ENCODE assay signal across 15 mouse cellular contexts in the genomic region with DNA sequence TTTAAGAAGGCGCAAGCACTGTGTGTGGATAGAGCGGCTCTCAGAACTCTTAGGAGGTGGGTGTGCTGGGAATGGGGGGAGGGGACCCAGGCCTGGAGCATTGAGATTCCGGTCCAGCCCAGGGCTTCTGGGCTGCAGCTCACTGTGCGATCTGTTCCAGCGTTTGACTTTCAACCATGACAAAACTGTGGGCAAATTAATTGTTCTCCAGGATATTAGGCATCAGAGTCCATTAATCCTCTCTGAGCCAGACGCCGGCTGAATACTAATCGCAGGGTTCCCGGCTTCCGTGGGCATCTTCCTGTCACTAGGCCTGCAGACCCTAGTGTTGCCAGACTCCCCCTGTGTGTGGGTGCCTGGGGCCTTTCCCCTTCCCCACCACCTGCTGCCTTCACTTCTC.
DNase-seq lines count a peak whose midpoint lies in the region; ATAC-seq and TF ChIP-seq lines count a peak whose summit lies in the region.
"Had no signal": no experiment of that assay in that cellular context is flagged by ENCODE, and none has a peak within 500 bp of the region (broad histone marks: within the 10 kb centered on the region; RNA-seq: fewer than 3 reads in every experiment).

No protein-coding gene starts in this region.

- H3K27ac ChIP-seq in cerebellum, adult 2 months (ENCODE audit: insufficient read depth, low read length), result no peak overlapping the region
- H3K27ac ChIP-seq in embryonic facial prominence, embryonic 14.5 days (replicated peaks; ENCODE audit: low read depth, low read length), result no peak overlapping the region
- H3K27ac ChIP-seq in hindbrain, embryonic 13.5 days, result peak overlapping the region; percentile 91
- H3K27ac ChIP-seq in midbrain, embryonic 16.5 days (ENCODE audit: low read length), result peak overlapping the region; percentile 74
- no peak overlapping the region for H3K27ac ChIP-seq in kidney, embryonic 15.5 days

- H3K4me2 ChIP-seq in embryonic facial prominence, embryonic 14.5 days (ENCODE audit: low read depth, low read length), result no peak overlapping the region
- H3K4me2 ChIP-seq in hindbrain, embryonic 13.5 days, result peak overlapping the region; percentile 4; the same call in 1 of the 2 replicates
- no peak overlapping the region; the same call in 1 of the 2 replicates for H3K4me2 ChIP-seq in midbrain, embryonic 16.5 days (ENCODE audit: low read length)
- H3K4me2 ChIP-seq in kidney, embryonic 15.5 days, result no peak overlapping the region
- H3K4me2 ChIP-seq: lung, embryonic 14.5 days had no signal

- no peaks in the 10 kb centered on the region for H3K4me1 ChIP-seq in cerebellum, adult 2 months (ENCODE audit: control insufficient read depth, insufficient read depth, low read length)
- H3K4me1 ChIP-seq in embryonic facial prominence, embryonic 14.5 days (ENCODE audit: control insufficient read depth, insufficient read depth, low read length), result peaks cover 12% of the 10 kb centered on the region
- H3K4me1 ChIP-seq in hindbrain, embryonic 13.5 days (replicated peaks), result peaks cover 39% of the 10 kb centered on the region
- peaks cover 29% of the 10 kb centered on the region for H3K4me1 ChIP-seq in midbrain, embryonic 16.5 days (ENCODE audit: control insufficient read depth, insufficient read depth, low read length)
- H3K4me1 ChIP-seq in lung, adult 2 months (ENCODE audit: control insufficient read depth, insufficient read depth, low read length), result no peaks in the 10 kb centered on the region
- H3K4me1 ChIP-seq in kidney, embryonic 15.5 days, result no peaks in the 10 kb centered on the region; the same call in 1 of the 2 replicates
- H3K4me1 ChIP-seq: megakaryocyte, embryonic 14.5 days had no signal

- peak; percentile 4 for DNase-seq in cerebellum, adult 9-11 months
- no peak for DNase-seq in cerebellum, adult 2 months
- DNase-seq in embryonic facial prominence, embryonic 14.5 days (ENCODE audit: low spot score), result peak; percentile 36
- no peak for DNase-seq in lung, adult 2 months
- DNase-seq in ovary, postnatal 36 days (ENCODE audit: low spot score), result no peak
- DNase-seq: adrenal gland, postnatal 14 days; cerebellum, adult 8-10 months; heart, postnatal 10 days; kidney, adult 11 months; lung, embryonic 14.5 days; thymus, postnatal 36 days had no signal

- H3K27me3 ChIP-seq in cerebellum, adult 2 months (ENCODE audit: control insufficient read depth, insufficient read depth, low read length), result no peaks in the 10 kb centered on the region
- H3K27me3 ChIP-seq in embryonic facial prominence, embryonic 14.5 days (replicated peaks; ENCODE audit: control insufficient read depth, insufficient read depth, low read length), result no peaks in the 10 kb centered on the region
- H3K27me3 ChIP-seq in hindbrain, embryonic 13.5 days, result peaks cover 21% of the 10 kb centered on the region; the same call in 1 of the 2 replicates
- H3K27me3 ChIP-seq in midbrain, embryonic 16.5 days (ENCODE audit: control insufficient read depth, insufficient read depth, low read depth, low read length), result no peaks in the 10 kb centered on the region
- H3K27me3 ChIP-seq in kidney, embryonic 15.5 days, result peaks cover 47% of the 10 kb centered on the region

- no peaks in the 10 kb centered on the region for H3K36me3 ChIP-seq in embryonic facial prominence, embryonic 14.5 days (ENCODE audit: control insufficient read depth, insufficient read depth, low read length)
- H3K36me3 ChIP-seq in hindbrain, embryonic 13.5 days, result no peaks in the 10 kb centered on the region
- H3K36me3 ChIP-seq in midbrain, embryonic 16.5 days (ENCODE audit: control insufficient read depth, insufficient read depth, low read length), result no peaks in the 10 kb centered on the region
- H3K36me3 ChIP-seq in kidney, embryonic 15.5 days, result no peaks in the 10 kb centered on the region

- no peak for TF ChIP-seq POLR2A in cerebellum, adult 2 months (IDR thresholded peaks at IDR 0.05; ENCODE audit: borderline replicate concordance, insufficient read depth, low read length)
- TF ChIP-seq POLR2A in lung, adult 2 months (IDR thresholded peaks at IDR 0.05; ENCODE audit: borderline replicate concordance, extremely low read depth, low read depth, low read length), result no peak

- no peak overlapping the region for H3K9ac ChIP-seq in embryonic facial prominence, embryonic 14.5 days (ENCODE audit: low read depth, low read length)
- H3K9ac ChIP-seq in hindbrain, embryonic 13.5 days, result 0 out of 2 replicates have a peak overlapping the region, but pooled peaks have one; percentile 0
- no peak overlapping the region; the same call in 1 of the 2 replicates for H3K9ac ChIP-seq in midbrain, embryonic 16.5 days (ENCODE audit: low read depth, low read length)
- no peak overlapping the region for H3K9ac ChIP-seq in kidney, embryonic 15.5 days
- H3K9ac ChIP-seq: lung, embryonic 14.5 days had no signal

- no peak for TF ChIP-seq CTCF in cerebellum, adult 2 months (IDR thresholded peaks at IDR 0.05; ENCODE audit: borderline replicate concordance, insufficient read depth, low read depth, low read length)
- no peak for TF ChIP-seq CTCF in lung, adult 2 months (IDR thresholded peaks at IDR 0.05; ENCODE audit: insufficient read depth, low read length)

- H3K9me3 ChIP-seq in embryonic facial prominence, embryonic 14.5 days (ENCODE audit: control insufficient read depth, low read length), result no peaks in the 10 kb centered on the region
- H3K9me3 ChIP-seq in hindbrain, embryonic 13.5 days, result peaks cover 7% of the 10 kb centered on the region; the same call in 1 of the 2 replicates
- H3K9me3 ChIP-seq in midbrain, embryonic 16.5 days (replicated peaks; ENCODE audit: control insufficient read depth, low read length, poor library complexity, severe bottlenecking), result no peaks in the 10 kb centered on the region
- no peaks in the 10 kb centered on the region for H3K9me3 ChIP-seq in kidney, embryonic 15.5 days (replicated peaks)

- H3K4me3 ChIP-seq in cerebellum, adult 2 months (replicated peaks; ENCODE audit: insufficient read depth, low read depth, low read length), result no peak overlapping the region
- H3K4me3 ChIP-seq in embryonic facial prominence, embryonic 14.5 days (ENCODE audit: low read depth, low read length), result no peak overlapping the region
- H3K4me3 ChIP-seq in hindbrain, embryonic 13.5 days, result no peak overlapping the region
- no peak overlapping the region for H3K4me3 ChIP-seq in midbrain, embryonic 16.5 days (ENCODE audit: low read depth, low read length)
- no peak overlapping the region for H3K4me3 ChIP-seq in lung, adult 2 months (replicated peaks; ENCODE audit: extremely low read depth, low read depth, low read length)
- no peak overlapping the region for H3K4me3 ChIP-seq in kidney, embryonic 15.5 days (replicated peaks)
- H3K4me3 ChIP-seq: megakaryocyte, embryonic 14.5 days had no signal

- WGBS in cerebellum, adult 2 months, result 22% methylated on average over 10 of the region's 10 CpGs
- 38% methylated on average over 10 of the region's 10 CpGs for WGBS in embryonic facial prominence, embryonic 14.5 days
- WGBS in hindbrain, embryonic 13.5 days, result 17% methylated on average over 10 of the region's 10 CpGs
- WGBS in midbrain, embryonic 16.5 days, result 8% methylated on average over 10 of the region's 10 CpGs
- WGBS in lung, adult 2 months, result 71% methylated on average over 10 of the region's 10 CpGs
- 56% methylated on average over 10 of the region's 10 CpGs for WGBS in kidney, embryonic 15.5 days

- ATAC-seq in embryonic facial prominence, embryonic 14.5 days (ENCODE audit: low read depth), result peak; percentile 61; the same call in 1 of the 2 replicates
- ATAC-seq in hindbrain, embryonic 13.5 days (ENCODE audit: low FRiP score), result peak; percentile 91
- ATAC-seq in midbrain, embryonic 16.5 days, result peak; percentile 86
- ATAC-seq in kidney, embryonic 15.5 days (replicated peaks; ENCODE audit: low FRiP score), result no peak

Comparison
In these comparisons a context has a peak if more than half of its experiments do, and no peak if none do; other contexts are left out.
1. DNase-seq: peak in cerebellum, adult 9-11 months (single experiment) and embryonic facial prominence, embryonic 14.5 days (single experiment); none in cerebellum, adult 2 months (0 of 2), lung, adult 2 months (single experiment) and ovary, postnatal 36 days (single experiment).
2. H3K27ac ChIP-seq: peak in hindbrain, embryonic 13.5 days (single experiment) and midbrain, embryonic 16.5 days (single experiment); none in cerebellum, adult 2 months (single experiment), embryonic facial prominence, embryonic 14.5 days (single experiment) and kidney, embryonic 15.5 days (single experiment).